In genomic region chr9:124425411-124425885, GRCm38 (mm10) we compare ENCODE assay signal across 8 mouse cellular contexts. TPM values are rescaled to one million over a fixed set of nuclear protein-coding genes. Genes with fewer than 3 reads are reported as not detected.
DNase-seq lines count a peak whose midpoint lies in the region; ATAC-seq and TF ChIP-seq lines count a peak whose summit lies in the region.

No protein-coding gene starts in this region.

- peak overlapping the region; percentile 57 for H3K9ac ChIP-seq in lung, embryonic 14.5 days

- H3K27me3 ChIP-seq in G1E (ENCODE audit: insufficient read depth, low read length): no peaks in the 10 kb centered on the region
- no peaks in the 10 kb centered on the region for H3K27me3 ChIP-seq in lung, embryonic 14.5 days (ENCODE audit: insufficient read depth, low read length)

- DNase-seq in G1E (ENCODE audit: low spot score): peak; percentile 66
- DNase-seq in cerebellum, adult 18-20 months: peak; percentile 94 to 97
- peak; percentile 96 for DNase-seq in forelimb bud, embryonic 11.5 days (ENCODE audit: low read depth, low spot score)
- peak; percentile 96 to 97 for DNase-seq in layer of hippocampus, adult 8-10 months (ENCODE audit: low spot score in 2 of 2)
- DNase-seq in lung, embryonic 14.5 days: peak; percentile 98
- peak; percentile 93 for DNase-seq in testis, postnatal 14 days (ENCODE audit: low spot score)

- H3K4me3 ChIP-seq in G1E (ENCODE audit: low read depth, low read length): peak overlapping the region; percentile 81
- H3K4me3 ChIP-seq in lung, embryonic 14.5 days (ENCODE audit: low read depth, low read length): peak overlapping the region; percentile 66

- WGBS in lung, embryonic 14.5 days: under 1% methylated on average over 47 of the region's 47 CpGs

- no peak for TF ChIP-seq CTCF in G1E (IDR thresholded peaks at IDR 0.05; ENCODE audit: low read depth, low read length)
- TF ChIP-seq CTCF in lung, embryonic 14.5 days (IDR thresholded peaks at IDR 0.05; ENCODE audit: low read depth): no peak

- 0 out of 2 replicates have a peak, but pooled peaks have one; percentile 1 for ATAC-seq in G1E (ENCODE audit: extremely low read depth, insufficient number of reproducible peaks, low FRiP score, poor library complexity, severe bottlenecking)
- peak; percentile 9 to 26 for ATAC-seq in hematopoietic stem cell, adult 5-6 weeks (replicated peaks in 1 of 2; ENCODE audit: insufficient read depth in 1 of 2, low FRiP score in 2 of 2, low TSS enrichment in 1 of 2, low read depth in 1 of 2, poor library complexity in 2 of 2, severe bottlenecking in 2 of 2)
- peak; percentile 38 for ATAC-seq in lung, embryonic 14.5 days (ENCODE audit: insufficient read depth)
- ATAC-seq in neutrophil, adult 5-6 weeks (ENCODE audit: extremely low read depth, insufficient number of reproducible peaks, low FRiP score, poor library complexity, severe bottlenecking): peak; percentile 40

- peak overlapping the region; percentile 69 for H3K4me2 ChIP-seq in lung, embryonic 14.5 days

- peak overlapping the region; percentile 98 for H3K27ac ChIP-seq in lung, embryonic 14.5 days (ENCODE audit: low read depth)

- H3K36me3 ChIP-seq in G1E (replicated peaks): no peaks in the 10 kb centered on the region
- H3K36me3 ChIP-seq in lung, embryonic 14.5 days (ENCODE audit: insufficient read depth): no peaks in the 10 kb centered on the region

- H3K9me3 ChIP-seq in G1E (replicated peaks): peaks cover 4% of the 10 kb centered on the region
- H3K9me3 ChIP-seq in lung, embryonic 14.5 days (ENCODE audit: low read depth, low read length): no peaks in the 10 kb centered on the region

- peaks cover 9% of the 10 kb centered on the region for H3K4me1 ChIP-seq in G1E (ENCODE audit: insufficient read depth, low read depth, low read length)
- no peaks in the 10 kb centered on the region for H3K4me1 ChIP-seq in lung, embryonic 14.5 days (ENCODE audit: insufficient read depth)

RNA-seq across cellular contexts. Expression of gene Ppp2r3d, which starts 51.2 kb away (rescaled TPM):
- 32.1 and 32.4 TPM in 2 replicates for total RNA-seq in G1E (2014; fragmentation: Nextera tagmentation)
- total RNA-seq in G1E (2017): 17.5 and 17.9 TPM in 2 replicates
- polyA plus RNA-seq in G1E (2012): 137 and 169 TPM in 2 replicates
- total RNA-seq in hematopoietic stem cell, adult 5-6 weeks (2017): 19.9 and 30.1 TPM in 2 replicates
- total RNA-seq in layer of hippocampus, adult 8-10 months (2022): 100 to 1,000 TPM in 3 of 4 experiments, 10 to 100 TPM in 1; 90.9 to 109 (median 103) TPM
- 123 and 139 TPM in 2 replicates for polyA plus RNA-seq in lung, embryonic 14.5 days (2014; fragmentation: Nextera tagmentation; extraction: Ambion mirVana)
- 43.3 and 63.0 TPM in 2 replicates for total RNA-seq in neutrophil, adult 5-6 weeks (2017)

Comparison
In these comparisons a context has a peak if more than half of its experiments do, and no peak if none do; other contexts are left out.
1. Peak in every context shown above with its lines: DNase-seq, ATAC-seq, H3K4me3 ChIP-seq and H3K27ac ChIP-seq.